Mouse (Mus musculus): ENCODE measurements around the gene Kcnj10. TPM values are rescaled to one million over a fixed set of nuclear protein-coding genes. Genes with fewer than 3 reads are reported as not detected.

The Kcnj10 gene
- total and polyA plus RNA-seq, 3 experiments, result 0.04 to 0.72 TPM; not detected in 1

GRCm38 (mm10) chr1:172391807-172392581, 51.0 kb downstream of the Kcnj10 start:
- Histone ChIP-seq H3K9me3 (replicated peaks; ENCODE audit: insufficient read depth, low read length) (no peaks in the 10 kb centered on the region), H3K27me3 (ENCODE audit: control insufficient read depth in 1 of 2, insufficient read depth in 2 of 2, low read length in 2 of 2) (no peaks in the 10 kb centered on the region), H3K4me1 (ENCODE audit: control insufficient read depth in 1 of 2, insufficient read depth in 2 of 2, low read length in 2 of 2) (peaks cover 3 to 20% of the 10 kb centered on the region in 2 experiments), H3K79me2 (ENCODE audit: control insufficient read depth, insufficient read depth, low read length, poor library complexity) (no peaks in the 10 kb centered on the region), H3K27ac (ENCODE audit: control insufficient read depth, low read depth, low read length) (no peak overlapping the region), H3K9ac (ENCODE audit: control insufficient read depth, low read depth, low read length, poor library complexity, severe bottlenecking) (no peak overlapping the region), H3K36me3 (ENCODE audit: control insufficient read depth in 1 of 2, insufficient read depth in 2 of 2, low read length in 2 of 2) (peaks cover 0 to 15% of the 10 kb centered on the region in 2 experiments; a peak in 2 of 4 replicates), H3K4me3 (ENCODE audit: control insufficient read depth in 1 of 2, insufficient read depth in 1 of 2, low read depth in 2 of 2, low read length in 2 of 2) (no peak overlapping the region)
- DNase-seq (ENCODE audit: low read depth, low spot score), result no peak
- no peak for TF ChIP-seq MYC (IDR thresholded peaks at IDR 0.05; ENCODE audit: low read depth, low read length)
- TF ChIP-seq GABPA (IDR thresholded peaks at IDR 0.05; ENCODE audit: low read depth, low read length), result no peak
- TF ChIP-seq USF2 (IDR thresholded peaks at IDR 0.05; ENCODE audit: borderline replicate concordance in 1 of 2, insufficient read depth in 1 of 2, low read depth in 1 of 2, low read length in 2 of 2), result no peak
- no peak for TF ChIP-seq RCOR1 (IDR thresholded peaks at IDR 0.05; ENCODE audit: low read depth, low read length)
- TF ChIP-seq GATA1 (IDR thresholded peaks at IDR 0.05; ENCODE audit: low read depth, low read length), result no peak
- TF ChIP-seq ZNF384 (IDR thresholded peaks at IDR 0.05; ENCODE audit: low read depth, low read length), result no peak
- TF ChIP-seq POLR2A (IDR thresholded peaks at IDR 0.05; ENCODE audit: control insufficient read depth in 1 of 2, insufficient read depth in 1 of 2, low read depth in 1 of 2, low read length in 2 of 2, poor library complexity in 1 of 2), result no peak
- TF ChIP-seq MAFK (IDR thresholded peaks at IDR 0.05; ENCODE audit: borderline replicate concordance, low read depth, low read length), result no peak
- TF ChIP-seq RAD21 (IDR thresholded peaks at IDR 0.05; ENCODE audit: low read depth, low read length), result no peak
- TF ChIP-seq CHD2 (IDR thresholded peaks at IDR 0.05; ENCODE audit: low read length), result no peak
- TF ChIP-seq SMC3 (IDR thresholded peaks at IDR 0.05; ENCODE audit: low read depth, low read length), result no peak
- TF ChIP-seq TAL1 (IDR thresholded peaks at IDR 0.05; ENCODE audit: low read length), result no peak
- TF ChIP-seq ELF1 (IDR thresholded peaks at IDR 0.05; ENCODE audit: low read depth, low read length), result no peak
- TF ChIP-seq MAX (IDR thresholded peaks at IDR 0.05; ENCODE audit: low read length), result no peak
- no peak for TF ChIP-seq NRF1 (IDR thresholded peaks at IDR 0.05; ENCODE audit: insufficient read depth, low read depth, low read length, poor library complexity, severe bottlenecking)
- TF ChIP-seq SIN3A (IDR thresholded peaks at IDR 0.05; ENCODE audit: low read length), result no peak
- TF ChIP-seq E2F4 (IDR thresholded peaks at IDR 0.05; ENCODE audit: borderline replicate concordance, low read depth, low read length), result no peak
- TF ChIP-seq EP300 (IDR thresholded peaks at IDR 0.05; ENCODE audit: low read depth in 1 of 2, low read length in 2 of 2), result no peak
- TF ChIP-seq CTCF (IDR thresholded peaks at IDR 0.05 in 2 of 3, conservative IDR thresholded peaks at IDR 0.05 in 1 of 3; ENCODE audit: control insufficient read depth in 1 of 3, insufficient read depth in 1 of 3, low read depth in 2 of 3, low read length in 3 of 3, poor library complexity in 1 of 3, severe bottlenecking in 1 of 3), result no peak
- no peak for TF ChIP-seq ZC3H11A (IDR thresholded peaks at IDR 0.05; ENCODE audit: low read depth, low read length)
